Mouse (Mus musculus) intestine, postnatal 0 days (tissue): ENCODE data around the gene B3gnt2. TPM values are rescaled to one million over a fixed set of nuclear protein-coding genes. Genes with fewer than 3 reads are reported as not detected.

ENCODE experiments used
- ATAC-seq: fragments of 200-750 bp; cut with Nextera tagmentation; 2 replicates; pipeline ENCODE4 v1.8.0; 2017; ENCODE audit warnings: mild to moderate bottlenecking, moderate TSS enrichment, moderate library complexity
- H3K27ac ChIP-seq: fragments of 300-500 bp; sonication (generic); 2 replicates; pipeline ENCODE4 v1.5.1; 2014; ENCODE audit warnings: mild to moderate bottlenecking, low read depth, low read length, moderate library complexity
- H3K27me3 ChIP-seq: fragments of 300-500 bp; sonication (generic); replicated peaks from 2 replicates; pipeline ENCODE4 v1.6.1; 2014; ENCODE audit warnings: low read length, mixed read lengths; ENCODE audit not compliant: control insufficient read depth, insufficient read depth
- H3K36me3 ChIP-seq: fragments of 300-500 bp; sonication (generic); 2 replicates; pipeline ENCODE4 v1.6.1; 2014; ENCODE audit warnings: mild to moderate bottlenecking, moderate library complexity; ENCODE audit not compliant: control insufficient read depth, insufficient read depth
- H3K4me1 ChIP-seq: fragments of 300-500 bp; sonication (generic); replicated peaks from 2 replicates; pipeline ENCODE4 v1.6.1; 2014; ENCODE audit warnings: antibody characterized with exemption, low read length, mixed read lengths; ENCODE audit not compliant: control insufficient read depth, insufficient read depth
- H3K4me2 ChIP-seq: fragments of 300-500 bp; sonication (generic); replicated peaks from 2 replicates; pipeline ENCODE4 v1.6.1; 2014; ENCODE audit warnings: low read depth, mild to moderate bottlenecking, moderate library complexity
- H3K4me3 ChIP-seq: fragments of 300-500 bp; sonication (generic); 2 replicates; pipeline ENCODE4 v1.5.1; 2014; ENCODE audit warnings: low read depth, low read length
- H3K9ac ChIP-seq: fragments of 300-500 bp; sonication (generic); 2 replicates; pipeline ENCODE4 v1.6.1; 2014; ENCODE audit warnings: mild to moderate bottlenecking, low read depth, low read length
- H3K9me3 ChIP-seq: fragments of 300-500 bp; sonication (generic); 2 replicates; pipeline ENCODE4 v1.6.1; 2016; ENCODE audit warnings: mixed run types; ENCODE audit not compliant: control insufficient read depth
- CTCF ChIP-seq: sonication (generic); IDR thresholded peaks from 2 replicates; pipeline ENCODE4 v1.5.1; 2016; ENCODE audit warnings: low read depth, mild to moderate bottlenecking, control low read depth, antibody characterized with exemption, moderate library complexity
- WGBS: fragments of 180-500 bp; shearing (Covaris S2); extraction: QIAGEN DNeasy Blood & Tissue Kit; methylation state at CpG from one replicate; pipeline ENCODE4 v1.1.7; 2014; 5-methylcytosine and 5-hydroxymethylcytosine counted together
- polyA plus RNA-seq: library from polyadenylated mRNA; unstranded; fragments of >200 nt; fragmentation: Nextera tagmentation; extraction: Ambion mirVana; gene quantifications from 2 replicates; pipeline ENCODE4 v1.2.1, GENCODE M21; 2015

The B3gnt2 gene
- polyA plus RNA-seq, 1 experiment from 2014 or later = 15.1 TPM

- Histone ChIP-seq H3K4me3 (no peak overlapping the region), H3K4me2 (peak overlapping the region; percentile 41), H3K27ac (peak overlapping the region; percentile 54; the same call in 1 of the 2 replicates), H3K9ac (no peak overlapping the region), H3K9me3 (no peaks in the 10 kb centered on the region), H3K4me1 (peaks cover 6% of the 10 kb centered on the region; the same call in 1 of the 2 replicates), H3K36me3 (no peaks in the 10 kb centered on the region), H3K27me3 (no peaks in the 10 kb centered on the region)
- TF ChIP-seq CTCF = no peak
- 31% methylated on average over 13 of the region's 13 CpGs for WGBS
- ATAC-seq = peak; percentile 74
These were observed 78.0 kb downstream of the B3gnt2 start for GRCm38 (mm10) chr11:22782705-22783124.

- Histone ChIP-seq H3K4me1 (peaks cover 6% of the 10 kb centered on the region; the same call in 1 of the 2 replicates), H3K9me3 (0 out of 2 replicates have a peak, but pooled peaks cover 4% of the 10 kb centered on the region), H3K4me3 (no peak overlapping the region), H3K36me3 (no peaks in the 10 kb centered on the region), H3K4me2 (no peak overlapping the region), H3K27ac (no peak overlapping the region), H3K27me3 (no peaks in the 10 kb centered on the region), H3K9ac (no peak overlapping the region)
- peak; percentile 34; the same call in 1 of the 2 replicates for ATAC-seq
- no peak for TF ChIP-seq CTCF
These were observed 79.6 kb downstream of the B3gnt2 start for GRCm38 (mm10) chr11:22781190-22781589.

DNA sequence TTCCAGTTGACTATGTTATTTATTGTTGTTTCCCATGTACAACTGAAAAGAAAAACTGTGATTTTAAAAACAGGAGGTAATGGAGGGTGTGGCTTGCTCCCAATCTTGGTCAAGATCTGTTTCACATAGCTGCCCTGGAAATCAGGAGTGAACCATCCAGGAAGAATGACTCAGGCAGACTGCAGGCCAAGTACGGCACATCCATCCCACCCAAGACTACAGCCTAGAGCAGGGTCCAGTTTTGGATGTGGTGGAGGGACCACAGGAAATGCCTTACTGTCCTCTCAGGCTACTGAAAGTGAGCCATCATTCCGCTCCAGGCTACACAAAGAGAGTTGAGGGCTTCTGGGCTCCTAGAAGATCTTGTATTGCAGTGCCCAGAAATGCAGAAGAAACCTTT lies 80.0 kb downstream of the B3gnt2 start:
- no peak overlapping the region for H3K27ac ChIP-seq
- H3K9me3 ChIP-seq = 0 out of 2 replicates have a peak, but pooled peaks cover 4% of the 10 kb centered on the region
- no peak for TF ChIP-seq CTCF
- H3K4me3 ChIP-seq = no peak overlapping the region
- no peaks in the 10 kb centered on the region for H3K27me3 ChIP-seq
- H3K4me2 ChIP-seq = no peak overlapping the region
- no peaks in the 10 kb centered on the region for H3K36me3 ChIP-seq
- peaks cover 6% of the 10 kb centered on the region; the same call in 1 of the 2 replicates for H3K4me1 ChIP-seq
- 72% methylated on average over 2 of the region's 2 CpGs for WGBS
- ATAC-seq = no peak
- H3K9ac ChIP-seq = no peak overlapping the region

GRCm38 (mm10) chr11:22779821-22780551 lies 80.8 kb downstream of the B3gnt2 start:
- no peak overlapping the region for H3K27ac ChIP-seq

GRCm38 (mm10) chr11:22778596-22778995 lies 82.2 kb downstream of the B3gnt2 start:
- WGBS = 80% methylated on average over 3 of the region's 3 CpGs
- ATAC-seq = no peak
- H3K27me3 ChIP-seq = no peaks in the 10 kb centered on the region
- H3K36me3 ChIP-seq = no peaks in the 10 kb centered on the region
- H3K4me1 ChIP-seq = peaks cover 6% of the 10 kb centered on the region; the same call in 1 of the 2 replicates
- 0 out of 2 replicates have a peak, but pooled peaks cover 4% of the 10 kb centered on the region for H3K9me3 ChIP-seq
- no peak overlapping the region for H3K4me2 ChIP-seq
- H3K4me3 ChIP-seq = no peak overlapping the region
- no peak for TF ChIP-seq CTCF
- no peak overlapping the region for H3K9ac ChIP-seq
- no peak overlapping the region for H3K27ac ChIP-seq

More at GRCm38 (mm10) chr11:22779821-22780551, 80.8 kb downstream of the B3gnt2 start:
- TF ChIP-seq CTCF = no peak
- Histone ChIP-seq H3K4me3 (no peak overlapping the region), H3K4me2 (no peak overlapping the region), H3K36me3 (no peaks in the 10 kb centered on the region), H3K4me1 (peaks cover 6% of the 10 kb centered on the region; the same call in 1 of the 2 replicates), H3K9ac (no peak overlapping the region), H3K27me3 (no peaks in the 10 kb centered on the region), H3K9me3 (0 out of 2 replicates have a peak, but pooled peaks cover 4% of the 10 kb centered on the region)
- no peak for ATAC-seq
- 61% methylated on average over 6 of the region's 6 CpGs for WGBS

DNA sequence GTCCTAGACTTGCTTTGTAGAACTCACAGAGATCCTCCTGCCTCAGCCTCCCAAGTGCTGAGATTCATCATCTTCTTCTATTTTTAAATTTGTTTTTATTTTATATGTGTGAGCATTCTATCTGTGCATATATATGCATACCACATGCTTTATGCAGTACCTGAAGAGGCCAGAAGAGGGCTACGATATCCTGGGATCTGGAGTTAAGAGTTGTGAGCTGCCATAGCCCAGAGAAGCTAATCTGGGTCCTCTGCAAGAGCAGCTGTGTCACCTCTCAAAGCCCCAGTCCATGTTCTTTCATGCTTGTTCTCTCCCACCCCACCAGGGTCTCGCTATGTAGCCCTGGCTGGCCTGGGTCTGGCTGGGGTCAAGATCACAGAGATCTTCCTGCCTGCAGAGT lies 83.2 kb downstream of the B3gnt2 start:
- Histone ChIP-seq H3K36me3 (no peaks in the 10 kb centered on the region), H3K4me3 (no peak overlapping the region), H3K4me1 (peaks cover 6% of the 10 kb centered on the region; the same call in 1 of the 2 replicates), H3K27me3 (no peaks in the 10 kb centered on the region), H3K4me2 (no peak overlapping the region), H3K9ac (no peak overlapping the region), H3K9me3 (0 out of 2 replicates have a peak, but pooled peaks cover 4% of the 10 kb centered on the region), H3K27ac (no peak overlapping the region)
- 97% methylated on average over 2 of the region's 2 CpGs for WGBS
- peak; percentile 55 for TF ChIP-seq CTCF
- ATAC-seq = no peak
